Mouse (Mus musculus) embryonic facial prominence, embryonic 14.5 days (tissue): ENCODE data around the gene Rnasel. TPM values are rescaled to one million over a fixed set of nuclear protein-coding genes. Genes with fewer than 3 reads are reported as not detected.

Experiments
- ATAC-seq: fragments of 200-750 bp; cut with Nextera tagmentation; 2 replicates; pipeline ENCODE4 v1.8.0; 2017; ENCODE audit warnings: low read depth, moderate number of reproducible peaks, moderate TSS enrichment
- DNase-seq: peaks from one replicate; pipeline ENCODE4 v3.0.0-alpha.2; 2015; ENCODE audit warnings: low spot score
- H3K27ac ChIP-seq: fragments of 300-500 bp; sonication (generic); replicated peaks from 2 replicates; pipeline ENCODE4 v1.5.1; 2014; ENCODE audit warnings: low read depth, mild to moderate bottlenecking, low read length, moderate library complexity
- H3K27me3 ChIP-seq: fragments of 300-500 bp; sonication (generic); replicated peaks from 2 replicates; pipeline ENCODE4 v1.6.1; 2014; ENCODE audit warnings: low read length; ENCODE audit not compliant: control insufficient read depth, insufficient read depth
- H3K36me3 ChIP-seq: fragments of 300-500 bp; sonication (generic); 2 replicates; pipeline ENCODE4 v1.6.1; 2014; ENCODE audit warnings: low read length, mixed read lengths; ENCODE audit not compliant: control insufficient read depth, insufficient read depth
- H3K4me1 ChIP-seq: fragments of 300-500 bp; sonication (generic); 2 replicates; pipeline ENCODE4 v1.6.1; 2014; ENCODE audit warnings: antibody characterized with exemption, low read length; ENCODE audit not compliant: control insufficient read depth, insufficient read depth
- H3K4me2 ChIP-seq: fragments of 300-500 bp; sonication (generic); 2 replicates; pipeline ENCODE4 v1.6.1; 2014; ENCODE audit warnings: low read depth, mild to moderate bottlenecking, low read length, moderate library complexity, mixed read lengths
- H3K4me3 ChIP-seq: fragments of 300-500 bp; sonication (generic); 2 replicates; pipeline ENCODE4 v1.5.1; 2014; ENCODE audit warnings: low read depth, mild to moderate bottlenecking, low read length
- H3K9ac ChIP-seq: fragments of 300-500 bp; sonication (generic); 2 replicates; pipeline ENCODE4 v1.6.1; 2014; ENCODE audit warnings: low read depth, mild to moderate bottlenecking, low read length, moderate library complexity, mixed read lengths
- H3K9me3 ChIP-seq: fragments of 300-500 bp; sonication (generic); 2 replicates; pipeline ENCODE4 v1.6.1; 2016; ENCODE audit warnings: low read length; ENCODE audit not compliant: control insufficient read depth
- WGBS: fragments of 180-500 bp; shearing (Covaris S2); extraction: QIAGEN DNeasy Blood & Tissue Kit; methylation state at CpG from one replicate; pipeline ENCODE4 v1.1.7; 2014; 5-methylcytosine and 5-hydroxymethylcytosine counted together
- polyA plus RNA-seq: library from polyadenylated mRNA; unstranded; fragments of >200 nt; fragmentation: Nextera tagmentation; extraction: Ambion mirVana; gene quantifications from 2 replicates; pipeline ENCODE4 v1.2.1, GENCODE M21; 2014

The Rnasel gene
- polyA plus RNA-seq, 1 experiment from 2014 or later = 13.1 TPM

- Histone ChIP-seq H3K4me1 (peaks cover 9% of the 10 kb centered on the region), H3K9me3 (no peaks in the 10 kb centered on the region), H3K27ac (no peak within 1 kb of the TSS), H3K9ac (peak within 1 kb of the TSS; percentile 51), H3K27me3 (peaks cover 6% of the 10 kb centered on the region; the same call in 1 of the 2 replicates), H3K4me3 (peak within 1 kb of the TSS; percentile 44), H3K4me2 (peak within 1 kb of the TSS; percentile 72), H3K36me3 (peaks cover 5% of the 10 kb centered on the region; the same call in 1 of the 2 replicates)
- under 1% methylated on average over 28 of the region's 28 CpGs for WGBS
- ATAC-seq (peak; percentile 76), DNase-seq (peak; percentile 93)
Measured at GRCm38 (mm10) chr1:153740145-153740544, 9.1 kb upstream of the Rnasel start, which contains the start of gene Rgs16. TSS of gene Rgs16 (plus strand) at chr1:153740349.

DNA sequence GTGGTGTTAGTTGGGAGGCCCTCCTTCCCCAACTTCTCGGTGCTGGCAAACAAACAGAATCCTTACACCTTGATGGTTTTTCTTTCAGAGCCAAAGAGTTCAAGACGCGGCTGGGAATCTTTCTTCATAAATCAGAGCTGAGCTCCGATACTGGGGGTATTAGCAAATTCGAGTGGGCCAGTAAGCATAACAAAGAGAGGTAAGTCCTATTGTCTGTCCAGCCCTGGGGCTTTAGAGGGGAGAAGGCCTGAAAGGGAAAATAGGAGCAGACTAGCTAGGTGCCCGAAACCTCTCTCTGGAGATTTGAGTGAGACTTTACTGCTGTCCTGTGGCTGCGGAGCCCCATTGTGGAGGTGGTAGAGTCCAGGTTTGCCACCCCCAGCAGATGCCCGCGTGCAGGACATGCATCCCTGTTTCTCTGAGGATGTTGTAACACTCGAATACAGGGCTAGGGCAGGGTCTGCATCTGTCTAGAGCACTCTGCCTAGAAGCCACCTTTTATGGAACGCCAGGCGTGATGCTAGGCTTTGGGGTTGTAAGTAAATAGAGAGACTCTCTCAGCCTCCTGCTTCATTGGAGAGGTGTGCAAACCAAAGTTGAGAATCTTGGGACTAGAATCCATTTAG is 8.3 kb upstream of the Rnasel start:
- H3K4me2 ChIP-seq = peak overlapping the region; percentile 72
- ATAC-seq = no peak
- DNase-seq = no peak
- WGBS = 27% methylated on average over 12 of the region's 12 CpGs
- H3K4me3 ChIP-seq = peak overlapping the region; percentile 44
- no peak overlapping the region for H3K27ac ChIP-seq
- peaks cover 9% of the 10 kb centered on the region for H3K4me1 ChIP-seq
- H3K36me3 ChIP-seq = peaks cover 5% of the 10 kb centered on the region; the same call in 1 of the 2 replicates
- H3K9ac ChIP-seq = peak overlapping the region; percentile 51
- peaks cover 6% of the 10 kb centered on the region; the same call in 1 of the 2 replicates for H3K27me3 ChIP-seq
- H3K9me3 ChIP-seq = no peaks in the 10 kb centered on the region

GRCm38 (mm10) chr1:153741551-153742316 is 7.5 kb upstream of the Rnasel start:
- Histone ChIP-seq H3K4me1 (peaks cover 9% of the 10 kb centered on the region), H3K27ac (no peak overlapping the region), H3K27me3 (peaks cover 6% of the 10 kb centered on the region; the same call in 1 of the 2 replicates), H3K36me3 (peaks cover 5% of the 10 kb centered on the region; the same call in 1 of the 2 replicates), H3K4me2 (peak overlapping the region; percentile 72), H3K4me3 (peak overlapping the region; percentile 44), H3K9ac (peak overlapping the region; percentile 46; the same call in 1 of the 2 replicates), H3K9me3 (no peaks in the 10 kb centered on the region)
- WGBS = 48% methylated on average over 18 of the region's 18 CpGs
- ATAC-seq (no peak), DNase-seq (no peak)

DNA sequence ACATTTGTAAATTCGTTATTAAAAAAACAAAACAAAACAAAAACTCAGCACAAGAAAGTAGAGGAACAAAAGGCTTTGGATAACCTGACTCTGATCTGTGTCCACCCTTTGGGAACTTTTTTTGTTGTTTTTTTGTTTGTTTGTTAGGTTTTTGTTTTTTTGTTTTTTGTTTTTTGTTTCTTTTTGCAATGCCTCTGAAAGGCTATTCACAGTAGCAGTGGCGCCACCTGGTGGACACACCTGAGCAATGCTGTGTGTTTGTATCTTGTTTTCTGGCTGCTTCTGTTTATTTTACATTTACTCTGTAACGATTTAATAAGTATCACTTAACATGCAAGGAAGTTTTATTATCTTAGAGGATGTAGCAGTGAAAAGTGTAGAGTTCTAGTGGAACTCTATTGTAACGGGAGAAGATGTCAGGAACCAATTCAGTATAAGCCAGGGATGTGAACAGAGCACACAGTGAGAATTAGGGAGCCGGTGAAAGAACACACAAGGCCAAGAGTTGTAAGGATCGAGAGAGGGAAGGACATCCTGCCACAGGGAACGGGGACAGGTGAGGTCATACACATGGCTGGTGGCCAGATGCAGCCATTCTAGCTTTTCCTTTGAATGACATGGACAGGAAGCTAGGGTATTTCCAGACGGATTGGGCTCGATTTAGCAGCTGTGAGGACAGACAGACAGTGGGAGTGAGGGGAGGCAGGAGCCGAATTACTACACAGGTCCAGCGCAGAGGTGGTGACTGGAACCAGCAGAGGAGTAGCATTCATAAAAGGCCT is 6.7 kb upstream of the Rnasel start:
- ATAC-seq (no peak), DNase-seq (peak; percentile 76)
- H3K9me3 ChIP-seq = no peaks in the 10 kb centered on the region
- peaks cover 5% of the 10 kb centered on the region; the same call in 1 of the 2 replicates for H3K36me3 ChIP-seq
- peaks cover 6% of the 10 kb centered on the region; the same call in 1 of the 2 replicates for H3K27me3 ChIP-seq
- peaks cover 5% of the 10 kb centered on the region for H3K4me1 ChIP-seq
- H3K27ac ChIP-seq = no peak overlapping the region
- H3K4me3 ChIP-seq = peak overlapping the region; percentile 44
- H3K4me2 ChIP-seq = peak overlapping the region; percentile 72; the same call in 1 of the 2 replicates
- 45% methylated on average over 11 of the region's 11 CpGs for WGBS
- H3K9ac ChIP-seq = no peak overlapping the region

DNA sequence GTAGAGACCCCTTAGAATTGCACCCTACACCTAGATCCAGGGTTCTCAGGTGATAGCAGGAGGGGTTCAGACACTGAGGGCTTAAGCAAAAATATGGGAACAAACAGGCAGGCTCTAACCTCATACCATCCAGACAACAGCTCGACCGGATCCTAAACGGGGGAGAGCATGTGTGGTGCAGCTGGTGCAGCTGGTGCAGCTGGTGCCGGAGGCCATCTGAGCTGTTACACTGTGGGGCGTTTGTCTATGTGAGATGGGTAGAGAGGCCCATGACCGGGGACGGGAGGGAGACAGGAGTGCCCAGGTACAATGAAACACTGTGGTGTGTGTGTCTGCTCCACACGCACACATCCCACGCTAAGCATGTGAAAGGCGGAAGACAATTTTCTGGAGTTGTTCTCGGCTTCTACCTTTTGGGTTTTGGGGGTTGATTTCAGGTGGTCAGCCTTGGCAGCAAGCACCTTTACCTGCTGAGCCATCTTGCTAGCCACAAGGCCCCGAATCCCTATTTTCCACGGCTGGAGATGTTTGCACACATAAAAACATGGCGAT is 3.0 kb upstream of the Rnasel start:
- WGBS = 65% methylated on average over 14 of the region's 14 CpGs
- H3K9ac ChIP-seq = no peak overlapping the region
- H3K4me2 ChIP-seq = no peak overlapping the region
- peak; percentile 53; the same call in 1 of the 2 replicates for ATAC-seq
- no peak for DNase-seq
- H3K27ac ChIP-seq = no peak overlapping the region
- H3K9me3 ChIP-seq = no peaks in the 10 kb centered on the region
- H3K4me3 ChIP-seq = no peak overlapping the region
- 0 out of 2 replicates have a peak, but pooled peaks cover 4% of the 10 kb centered on the region for H3K4me1 ChIP-seq
- H3K36me3 ChIP-seq = peaks cover 5% of the 10 kb centered on the region; the same call in 1 of the 2 replicates
- no peaks in the 10 kb centered on the region for H3K27me3 ChIP-seq

- Histone ChIP-seq H3K4me3 (no peak overlapping the region), H3K27me3 (no peaks in the 10 kb centered on the region), H3K27ac (no peak overlapping the region), H3K4me1 (peaks cover 6% of the 10 kb centered on the region; the same call in 1 of the 2 replicates), H3K36me3 (peaks cover 5% of the 10 kb centered on the region; the same call in 1 of the 2 replicates), H3K4me2 (no peak overlapping the region), H3K9ac (no peak overlapping the region), H3K9me3 (no peaks in the 10 kb centered on the region)
- ATAC-seq (peak; percentile 24; the same call in 1 of the 2 replicates), DNase-seq (peak; percentile 80)
- WGBS = under 1% methylated on average over 12 of the region's 12 CpGs
Measured at GRCm38 (mm10) chr1:153746728-153747127, 2.5 kb upstream of the Rnasel start.

- H3K27ac ChIP-seq = no peak overlapping the region
- no peaks in the 10 kb centered on the region for H3K9me3 ChIP-seq
- WGBS = 64% methylated on average over 12 of the region's 12 CpGs
- no peak for DNase-seq
- peaks cover 5% of the 10 kb centered on the region; the same call in 1 of the 2 replicates for H3K36me3 ChIP-seq
- H3K9ac ChIP-seq = no peak overlapping the region
- ATAC-seq = no peak
- H3K4me2 ChIP-seq = no peak overlapping the region
- no peaks in the 10 kb centered on the region for H3K27me3 ChIP-seq
- H3K4me1 ChIP-seq = peaks cover 12% of the 10 kb centered on the region; the same call in 1 of the 2 replicates
- H3K4me3 ChIP-seq = no peak overlapping the region
Measured at GRCm38 (mm10) chr1:153747861-153748530, 1.2 kb upstream of the Rnasel start.
